Mouse (Mus musculus): Measurements from ENCODE around the gene Orc2.

The Orc2 gene

DNA sequence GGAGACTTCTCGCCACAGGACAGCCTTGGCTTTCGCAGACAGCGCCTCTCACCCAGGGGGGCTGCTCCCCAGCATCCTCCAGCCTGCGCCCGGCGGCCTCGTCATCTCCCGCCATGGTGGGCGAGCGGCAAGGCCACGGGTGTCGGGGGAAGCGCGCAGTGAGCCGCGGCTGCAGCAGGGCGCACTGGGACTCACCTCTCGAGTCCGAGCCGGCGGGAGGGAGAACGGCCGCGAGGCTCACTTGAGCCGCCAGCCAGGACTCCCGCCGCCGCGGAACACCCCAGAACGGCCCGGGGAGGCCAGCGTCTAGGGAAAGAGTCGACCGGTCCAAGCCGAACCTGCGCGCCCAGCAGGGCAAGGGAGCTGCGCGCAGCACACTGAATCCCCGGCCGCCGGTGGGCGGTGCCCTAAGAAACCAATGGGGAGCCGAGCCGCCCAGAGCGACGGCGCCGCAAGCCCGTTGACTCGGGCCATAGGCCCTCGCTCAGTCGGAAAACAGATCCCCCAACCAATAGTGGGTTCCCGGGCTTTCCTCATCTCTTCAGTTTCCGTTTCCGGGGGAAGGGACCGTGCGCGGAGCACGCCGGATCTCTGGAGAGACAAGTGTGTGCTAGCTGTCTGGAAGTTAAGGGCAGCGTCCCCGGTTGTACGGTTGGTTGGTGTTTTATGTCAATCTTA lies at the start of gene Orc2:
Gene Orc2, minus strand, starts transcription at position 533 of the 678 bp plus-strand sequence.
- peak; percentile 84 to 85 for DNase-seq

DNA sequence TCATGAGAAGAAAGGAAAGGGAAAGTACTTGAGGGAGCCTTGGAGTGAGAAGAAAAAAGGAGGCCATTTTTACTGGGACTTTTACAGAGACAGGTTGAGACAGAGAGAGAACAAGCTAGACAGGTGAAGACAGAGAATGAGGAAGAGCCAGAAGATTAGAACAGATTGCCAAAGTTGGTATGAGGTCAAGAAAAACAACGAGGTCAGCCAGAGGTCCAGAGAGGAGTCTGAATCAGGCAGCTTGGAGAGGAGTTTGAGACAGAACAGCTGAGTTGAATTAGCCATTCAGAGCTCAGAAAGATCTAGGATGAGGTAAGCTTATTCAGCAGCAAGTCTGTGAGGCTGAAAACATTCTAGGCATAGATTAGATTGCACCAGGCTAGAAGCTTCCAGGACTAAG lies 36.5 kb upstream of the Orc2 start:
- DNase-seq, result no peak

DNA sequence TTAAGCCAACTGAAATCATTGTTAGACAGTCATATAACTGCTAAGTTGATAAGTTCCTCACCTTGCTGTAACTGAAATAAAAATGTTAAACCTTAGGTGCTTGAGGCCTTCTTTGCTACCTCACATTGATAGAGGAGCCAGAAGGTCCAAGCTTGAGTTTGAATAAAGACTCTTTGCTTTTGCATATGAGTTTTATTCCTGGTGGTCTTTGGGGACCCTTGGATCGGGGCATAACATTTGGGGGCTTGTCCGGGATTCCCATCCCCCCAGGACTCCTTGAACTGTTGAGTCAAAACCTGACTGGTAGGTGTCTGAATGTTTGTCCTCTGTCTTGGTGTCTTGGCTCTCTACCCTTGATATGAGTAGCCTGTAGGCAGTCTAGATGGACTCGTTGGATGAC lies 2.3 kb upstream of the Orc2 start:
- DNase-seq, result no peak

- DNase-seq, result no peak
Observed at GRCm38 (mm10) chr1:58503793-58504370, 1.0 kb downstream of the Orc2 start.

DNA sequence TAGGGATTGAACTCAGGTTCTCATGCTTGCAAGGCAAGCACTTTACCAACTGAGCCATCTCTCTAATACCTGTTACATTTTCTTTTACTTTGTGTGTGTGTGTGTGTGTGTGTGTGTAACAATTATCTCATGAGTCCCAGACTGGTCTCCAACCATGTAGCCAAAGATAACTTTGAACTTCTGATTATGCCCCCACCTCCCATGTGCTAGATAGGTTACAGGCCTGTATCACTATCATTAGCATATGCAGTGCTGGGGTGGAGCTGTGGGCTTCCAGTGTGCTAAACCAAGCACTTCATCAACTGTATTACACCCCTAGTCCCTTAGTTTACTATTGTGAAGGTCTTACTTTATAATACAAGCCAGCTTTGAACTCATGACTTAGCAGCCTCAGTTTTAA lies 1.8 kb downstream of the Orc2 start:
- no peak for DNase-seq

DNA sequence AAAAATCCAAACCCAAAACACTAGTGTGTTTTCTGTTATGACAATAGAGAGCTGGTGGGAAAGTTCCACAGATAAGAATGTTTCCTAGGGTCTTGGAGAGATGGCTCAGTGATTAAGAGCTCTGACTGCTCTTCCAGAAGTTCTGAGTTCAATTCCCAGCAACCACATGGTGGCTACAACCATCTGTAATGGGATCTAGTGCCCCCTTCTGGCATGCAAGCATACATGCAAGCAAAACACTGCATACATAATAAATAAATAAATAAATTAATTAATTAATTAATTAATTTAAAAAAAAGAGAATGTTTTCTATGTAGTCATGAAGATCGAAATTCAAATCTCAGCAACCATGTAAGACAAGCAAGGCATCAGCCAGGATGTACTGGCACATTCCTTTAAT lies 6.2 kb downstream of the Orc2 start:
- DNase-seq, result no peak

DNA sequence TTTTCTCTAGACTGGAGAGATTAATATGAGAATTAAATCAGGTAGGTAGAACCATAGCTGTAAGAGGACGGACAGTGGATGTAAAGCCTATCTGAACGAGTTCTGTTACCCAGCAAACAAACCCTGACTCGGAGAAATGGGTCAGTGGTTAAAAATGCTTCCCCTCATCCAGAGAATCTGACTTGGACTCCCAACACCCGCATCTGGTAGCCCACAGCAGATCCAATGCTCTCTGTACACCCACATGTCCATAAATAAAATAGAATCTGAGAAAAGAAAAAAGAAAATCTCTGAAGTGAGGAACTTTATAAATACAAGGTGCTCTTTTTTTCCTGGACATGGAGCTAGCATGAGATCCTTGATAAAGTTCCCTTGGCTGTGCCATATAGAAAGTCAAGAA lies 7.2 kb downstream of the Orc2 start:
- no peak for DNase-seq

- DNase-seq, result no peak
Observed at GRCm38 (mm10) chr1:58495603-58496002, 9.3 kb downstream of the Orc2 start.

GRCm38 (mm10) chr1:58482647-58483046 lies 22.3 kb downstream of the Orc2 start:
- DNase-seq, result no peak

- DNase-seq, result no peak
Observed at GRCm38 (mm10) chr1:58475662-58476061, 29.2 kb downstream of the Orc2 start.

- DNase-seq, result no peak
Observed at GRCm38 (mm10) chr1:58465561-58465960, 39.3 kb downstream of the Orc2 start.

DNA sequence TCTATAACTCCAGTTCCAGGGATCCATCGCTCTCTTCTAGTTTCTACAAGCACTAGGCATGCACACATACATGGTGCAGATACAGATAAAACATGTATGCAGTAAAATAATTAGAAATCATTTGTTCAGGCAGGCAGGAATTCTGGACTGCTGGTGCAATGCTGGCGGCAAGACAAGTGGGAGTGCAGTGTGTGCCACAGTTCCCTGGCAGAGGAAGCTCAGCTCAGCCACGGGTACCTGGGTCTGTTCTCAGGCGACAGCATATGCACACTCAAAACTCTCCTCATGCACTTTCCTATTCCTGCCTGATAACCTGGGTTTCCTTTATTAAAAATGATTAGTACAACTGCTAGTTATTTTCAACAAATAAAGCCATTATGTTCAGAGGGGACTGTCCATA lies 39.9 kb downstream of the Orc2 start:
- DNase-seq, result no peak

- no peak for DNase-seq
Observed at GRCm38 (mm10) chr1:58463935-58464334, 41.0 kb downstream of the Orc2 start.

DNA sequence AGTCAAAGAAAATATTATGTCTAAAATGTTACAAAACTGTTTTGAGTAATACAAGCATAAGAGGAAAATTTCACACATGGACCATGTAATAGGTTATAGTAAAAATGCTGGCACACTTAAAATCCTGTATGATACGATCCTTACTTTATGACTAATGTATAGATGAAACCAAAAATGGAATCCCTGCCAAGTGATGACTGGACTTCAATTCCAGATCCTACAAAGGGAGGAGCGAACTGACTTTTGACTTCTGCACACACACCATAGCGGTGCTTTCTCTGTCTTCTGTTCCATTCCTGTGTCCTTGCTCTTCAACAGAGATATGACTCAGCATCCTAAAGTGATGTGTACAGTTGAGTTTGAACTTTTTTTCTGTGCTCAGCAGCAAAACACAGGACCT lies 44.3 kb downstream of the Orc2 start:
- no peak for DNase-seq

GRCm38 (mm10) chr1:58458867-58459266 lies 46.0 kb downstream of the Orc2 start:
- no peak for DNase-seq

- no peak for DNase-seq
Observed at GRCm38 (mm10) chr1:58458175-58458574, 46.7 kb downstream of the Orc2 start.

GRCm38 (mm10) chr1:58454316-58454715 lies 50.6 kb downstream of the Orc2 start:
- DNase-seq, result no peak

DNA sequence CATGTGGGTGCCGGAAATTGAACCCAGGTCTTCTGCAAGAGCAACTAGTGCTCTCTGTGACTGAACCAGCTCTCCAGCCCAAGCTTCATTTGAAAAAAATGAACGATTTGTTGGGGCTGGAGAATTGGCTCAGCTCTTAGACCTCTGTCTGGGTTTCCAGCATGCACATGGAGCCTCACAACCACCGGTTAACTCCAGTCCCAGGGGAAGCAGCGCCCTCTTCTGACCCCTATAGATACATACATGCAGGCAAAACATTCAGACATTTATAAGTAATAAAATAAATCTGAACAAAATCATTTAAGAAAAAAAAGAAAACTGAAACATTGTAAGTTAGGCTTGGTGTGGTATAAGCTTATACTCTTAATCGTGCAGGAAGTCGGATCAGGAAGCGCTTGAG lies 56.5 kb downstream of the Orc2 start:
- no peak for DNase-seq

- no peak for DNase-seq
Observed at GRCm38 (mm10) chr1:58447766-58448165, 57.1 kb downstream of the Orc2 start.

- no peak for DNase-seq
Observed at GRCm38 (mm10) chr1:58445861-58446260, 59.0 kb downstream of the Orc2 start.

DNA sequence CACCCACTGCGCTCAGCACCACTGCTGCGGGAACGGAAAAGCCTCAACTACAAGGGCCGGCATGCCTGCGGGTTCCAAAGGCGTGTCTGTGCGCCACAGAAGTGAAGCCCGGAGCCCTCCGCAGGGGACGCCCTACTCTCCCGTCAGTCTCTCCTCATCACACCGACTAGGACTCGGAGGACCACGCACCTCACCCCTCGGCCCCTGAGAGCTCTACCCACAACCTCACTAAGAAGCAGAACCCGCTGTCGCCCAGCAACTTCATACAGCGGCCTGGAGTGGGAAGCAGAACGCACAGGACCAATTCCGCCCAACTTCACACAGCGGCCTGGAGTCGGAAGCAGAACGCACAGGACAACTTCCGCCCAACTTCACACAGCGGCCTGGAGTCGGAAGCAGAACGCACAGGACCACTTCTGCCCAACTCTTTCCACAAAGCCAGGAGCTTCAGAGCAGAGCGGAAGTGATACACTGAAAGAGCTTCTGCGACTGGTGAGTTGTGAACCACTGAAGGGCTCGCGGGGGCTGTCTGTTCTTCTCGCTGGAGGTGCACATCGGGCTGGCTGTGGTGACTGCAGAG lies 59.7 kb downstream of the Orc2 start, which contains the start of the genes Nif3l1 and Ppil3:
Gene Nif3l1, plus strand, starts transcription at position 9 of the 580 bp plus-strand sequence.
Gene Ppil3, minus strand, starts transcription at position 344 of the 580 bp plus-strand sequence.
- peak; percentile 66 to 76 for DNase-seq

GRCm38 (mm10) chr1:58444691-58445090 lies 60.2 kb downstream of the Orc2 start:
- DNase-seq, result no peak

DNA sequence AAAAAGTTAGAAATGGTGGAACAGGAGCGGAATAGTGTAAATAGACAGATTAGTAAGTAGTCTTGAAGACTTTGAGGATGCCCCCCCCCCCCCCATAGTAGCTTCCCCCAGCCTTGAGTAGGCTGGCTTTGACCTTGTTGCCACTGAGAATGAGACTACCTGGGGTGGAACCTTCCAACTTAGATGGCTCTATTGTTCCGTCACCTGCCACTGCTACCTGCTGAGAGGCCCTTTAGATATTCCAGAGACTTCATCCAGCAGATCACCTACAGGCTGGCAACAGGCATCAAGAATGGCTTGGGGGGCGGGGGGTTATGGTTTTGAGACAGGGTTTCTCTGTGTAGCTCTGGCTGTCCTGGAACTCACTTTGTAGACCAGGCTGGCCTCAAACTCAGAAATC lies 80.4 kb downstream of the Orc2 start:
- no peak for DNase-seq
